Mouse (Mus musculus) midbrain, embryonic 11.5 days (tissue): ENCODE measurements at regions not wholly inside any gene's neighbourhood (a gene's known extent, or its start where the extent isn't known, plus 50 kb on each side); places are given as distances from the start of the nearest gene placed in this dataset.

ENCODE experiments used
- ATAC-seq: fragments of 200-750 bp; cut with Nextera tagmentation; 2 replicates; pipeline ENCODE4 v1.8.0; 2017; ENCODE audit warnings: moderate TSS enrichment, moderate library complexity; ENCODE audit not compliant: low FRiP score
- DNase-seq: peaks from one replicate; pipeline ENCODE4 v3.0.0; 2015; ENCODE audit warnings: low spot score; ENCODE audit errors: missing footprints
- H3K27ac ChIP-seq: fragments of 300-500 bp; sonication (generic); 2 replicates; pipeline ENCODE4 v1.5.1; 2014; ENCODE audit warnings: low read depth, low read length
- H3K27me3 ChIP-seq: fragments of 300-500 bp; sonication (generic); 2 replicates; pipeline ENCODE4 v1.6.1; 2014; ENCODE audit warnings: mild to moderate bottlenecking, low read length, moderate library complexity, mixed read lengths; ENCODE audit not compliant: control insufficient read depth, insufficient read depth
- H3K36me3 ChIP-seq: fragments of 300-500 bp; sonication (generic); 2 replicates; pipeline ENCODE4 v1.6.1; 2014; ENCODE audit warnings: mild to moderate bottlenecking, low read length, moderate library complexity, mixed read lengths; ENCODE audit not compliant: control insufficient read depth, insufficient read depth
- H3K4me1 ChIP-seq: fragments of 300-500 bp; sonication (generic); 2 replicates; pipeline ENCODE4 v1.6.1; 2014; ENCODE audit warnings: low read length; ENCODE audit not compliant: control insufficient read depth, insufficient read depth
- H3K4me2 ChIP-seq: fragments of 300-500 bp; sonication (generic); 2 replicates; pipeline ENCODE4 v1.6.1; 2014; ENCODE audit warnings: mild to moderate bottlenecking, moderate library complexity
- H3K4me3 ChIP-seq: fragments of 300-500 bp; sonication (generic); 2 replicates; pipeline ENCODE4 v1.5.1; 2014; ENCODE audit warnings: low read depth, low read length
- H3K9ac ChIP-seq: fragments of 300-500 bp; sonication (generic); 2 replicates; pipeline ENCODE4 v1.6.1; 2014; ENCODE audit warnings: low read length
- H3K9me3 ChIP-seq: fragments of 300-500 bp; sonication (generic); 2 replicates; pipeline ENCODE4 v1.6.1; 2016; ENCODE audit warnings: low read length; ENCODE audit not compliant: control insufficient read depth
- WGBS: fragments of 180-500 bp; shearing (Covaris S2); extraction: QIAGEN DNeasy Blood & Tissue Kit; methylation state at CpG from one replicate; pipeline ENCODE4 v1.1.7; 2014; 5-methylcytosine and 5-hydroxymethylcytosine counted together

DNA sequence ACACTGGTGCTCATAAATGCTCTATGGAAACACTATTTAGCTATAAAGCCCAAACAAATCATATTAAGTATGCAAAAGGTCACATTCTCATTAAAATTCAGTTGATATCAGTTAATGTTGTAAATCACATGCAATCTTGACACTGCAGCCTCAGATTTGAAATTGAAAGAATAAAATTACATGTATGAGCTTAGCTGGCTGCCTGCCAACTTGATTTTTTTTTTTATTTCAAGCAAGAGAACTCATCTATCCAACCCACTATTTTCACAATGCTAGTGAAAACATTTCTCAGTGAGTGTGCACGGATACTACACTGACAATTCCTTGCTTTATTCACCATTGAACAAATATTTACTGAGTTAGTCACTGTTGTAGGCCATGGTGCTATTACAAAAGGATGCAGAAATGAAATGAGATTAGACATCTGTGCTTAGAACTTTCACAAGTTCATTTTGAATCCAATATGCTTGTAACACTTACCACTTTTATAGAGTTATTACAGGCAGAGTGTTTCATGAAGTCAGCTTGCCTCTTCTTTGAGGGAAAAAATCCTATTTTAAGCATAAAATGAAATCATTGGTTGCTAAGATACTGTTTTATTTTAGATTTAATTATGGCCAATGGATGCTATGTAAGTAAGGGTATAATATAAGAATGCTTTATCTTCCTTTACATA is 539.4 kb downstream of the Tmtc2 start:
- Histone ChIP-seq H3K4me1 (no peaks in the 10 kb centered on the region), H3K27me3 (no peaks in the 10 kb centered on the region), H3K9me3 (no peaks in the 10 kb centered on the region), H3K4me2 (no peak overlapping the region), H3K27ac (no peak overlapping the region), H3K36me3 (no peaks in the 10 kb centered on the region), H3K9ac (no peak overlapping the region), H3K4me3 (no peak overlapping the region)
- WGBS, result 67% methylated on average over 1 of the region's 1 CpGs
- ATAC-seq (no peak), DNase-seq (peak; percentile 4)

DNA sequence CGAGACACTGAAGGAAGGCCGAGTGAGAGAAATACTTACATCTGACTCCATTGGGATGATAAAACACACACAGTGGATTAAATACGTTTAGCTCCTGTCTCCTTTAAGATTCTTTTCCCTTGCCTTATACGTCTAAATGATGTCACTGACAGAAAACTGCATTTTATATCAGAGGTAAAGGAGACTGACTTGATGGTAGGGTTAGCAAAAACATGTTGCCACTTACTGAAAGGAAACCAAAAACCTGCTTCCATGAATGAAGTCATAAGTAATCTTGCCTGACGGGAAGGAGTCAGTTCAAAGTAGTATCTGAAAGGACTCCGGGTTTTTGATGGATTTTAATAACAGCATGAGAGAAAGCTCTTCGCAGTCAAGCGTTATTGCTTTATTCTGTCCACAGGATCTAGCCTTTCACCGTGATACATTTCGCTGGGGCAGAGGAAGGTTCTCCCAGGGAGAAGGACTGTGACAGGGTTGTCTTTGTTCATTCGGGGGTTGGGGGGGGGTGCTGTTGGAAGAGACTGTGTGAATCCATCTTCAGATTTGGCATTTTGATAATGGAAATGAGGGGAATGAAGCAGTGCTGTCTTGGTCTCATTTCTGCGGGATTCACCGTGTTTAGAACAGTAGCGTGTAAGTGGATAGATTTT is 553.7 kb downstream of the Tmtc2 start:
- ATAC-seq, result peak; percentile 66
- Histone ChIP-seq H3K36me3 (no peaks in the 10 kb centered on the region), H3K4me3 (no peak overlapping the region), H3K9me3 (no peaks in the 10 kb centered on the region), H3K9ac (no peak overlapping the region), H3K27ac (no peak overlapping the region), H3K27me3 (no peaks in the 10 kb centered on the region), H3K4me1 (no peaks in the 10 kb centered on the region), H3K4me2 (no peak overlapping the region)
- 58% methylated on average over 14 of the region's 14 CpGs for WGBS
- DNase-seq, result peak; percentile 85

GRCm38 (mm10) chr10:105019774-105020470 is 554.3 kb downstream of the Tmtc2 start:
- 55% methylated on average over 11 of the region's 11 CpGs for WGBS
- Histone ChIP-seq H3K4me1 (no peaks in the 10 kb centered on the region), H3K4me2 (no peak overlapping the region), H3K27me3 (no peaks in the 10 kb centered on the region), H3K36me3 (no peaks in the 10 kb centered on the region), H3K27ac (no peak overlapping the region), H3K9me3 (no peaks in the 10 kb centered on the region), H3K9ac (no peak overlapping the region), H3K4me3 (no peak overlapping the region)
- DNase-seq (peak; percentile 83), ATAC-seq (peak; percentile 59; the same call in 1 of the 2 replicates)
